Mouse (Mus musculus) midbrain, postnatal 0 days (tissue): ENCODE data around the gene Arhgef18. TPM values are rescaled to one million over a fixed set of nuclear protein-coding genes. Genes with fewer than 3 reads are reported as not detected.

ENCODE experiments used
- ATAC-seq: fragments of 200-750 bp; cut with Nextera tagmentation; 2 replicates; pipeline ENCODE4 v1.8.0; 2017; ENCODE audit warnings: moderate number of reproducible peaks, mild to moderate bottlenecking, moderate TSS enrichment, moderate library complexity; ENCODE audit not compliant: low FRiP score
- DNase-seq: peaks from one replicate; pipeline ENCODE4 v3.0.0-alpha.2; 2015; ENCODE audit warnings: low spot score
- H3K27ac ChIP-seq: fragments of 300-500 bp; sonication (generic); 2 replicates; pipeline ENCODE4 v1.5.1; 2014; ENCODE audit warnings: low read depth, mild to moderate bottlenecking, low read length, mixed read lengths
- H3K27me3 ChIP-seq: fragments of 300-500 bp; sonication (generic); 2 replicates; pipeline ENCODE4 v1.6.1; 2014; ENCODE audit warnings: low read length, control low read depth, mixed read lengths; ENCODE audit not compliant: insufficient read depth
- H3K36me3 ChIP-seq: fragments of 300-500 bp; sonication (generic); 2 replicates; pipeline ENCODE4 v1.6.1; 2014; ENCODE audit warnings: low read length, control low read depth, mixed read lengths; ENCODE audit not compliant: insufficient read depth
- H3K4me1 ChIP-seq: fragments of 300-500 bp; sonication (generic); 2 replicates; pipeline ENCODE4 v1.6.1; 2014; ENCODE audit warnings: mild to moderate bottlenecking, control low read depth, antibody characterized with exemption, low read length, mixed read lengths; ENCODE audit not compliant: insufficient read depth
- H3K4me2 ChIP-seq: fragments of 300-500 bp; sonication (generic); 2 replicates; pipeline ENCODE4 v1.6.1; 2014; ENCODE audit warnings: low read depth, mild to moderate bottlenecking, low read length, mixed read lengths; ENCODE audit not compliant: poor library complexity, severe bottlenecking
- H3K4me3 ChIP-seq: fragments of 300-500 bp; sonication (generic); 2 replicates; pipeline ENCODE4 v1.5.1; 2014; ENCODE audit warnings: low read depth, mild to moderate bottlenecking, low read length, moderate library complexity
- H3K9ac ChIP-seq: fragments of 300-500 bp; sonication (generic); replicated peaks from 2 replicates; pipeline ENCODE4 v1.6.1; 2014; ENCODE audit warnings: mild to moderate bottlenecking, low read length, moderate library complexity, mixed read lengths; ENCODE audit not compliant: poor library complexity, severe bottlenecking
- H3K9me3 ChIP-seq: fragments of 300-500 bp; sonication (generic); 2 replicates; pipeline ENCODE4 v1.6.1; 2016; ENCODE audit warnings: low read length, control low read depth
- CTCF ChIP-seq: IDR thresholded peaks from 2 replicates; pipeline ENCODE4 v1.5.1; 2016; ENCODE audit warnings: antibody characterized with exemption, mild to moderate bottlenecking
- WGBS: fragments of 180-500 bp; shearing (Covaris S2); extraction: QIAGEN DNeasy Blood & Tissue Kit; methylation state at CpG from one replicate; pipeline ENCODE4 v1.1.7; 2014; 5-methylcytosine and 5-hydroxymethylcytosine counted together
- polyA plus RNA-seq: library from polyadenylated mRNA; unstranded; fragments of >200 nt; fragmentation: Nextera tagmentation; extraction: Ambion mirVana; gene quantifications from 2 replicates; pipeline ENCODE4 v1.2.1, GENCODE M21; 2015
- total RNA-seq: library from RNA; depleted of rRNA; stranded (reverse); fragments of >200 nt; gene quantifications from 2 replicates; pipeline ENCODE4 v1.2.3, GENCODE M21; 2014

The Arhgef18 gene
- total and polyA plus RNA-seq, 2 experiments from 2014 or later: 6.8 to 34.3 TPM

- Histone ChIP-seq H3K27ac (no peak overlapping the region), H3K9ac (no peak overlapping the region), H3K9me3 (no peaks in the 10 kb centered on the region), H3K4me1 (peaks cover 7% of the 10 kb centered on the region; the same call in 1 of the 2 replicates), H3K4me2 (no peak overlapping the region), H3K4me3 (no peak overlapping the region), H3K27me3 (no peaks in the 10 kb centered on the region), H3K36me3 (no peaks in the 10 kb centered on the region)
- ATAC-seq (no peak), DNase-seq (no peak)
- 97% methylated on average over 1 of the region's 1 CpGs for WGBS
- no peak for TF ChIP-seq CTCF
Measured at GRCm38 (mm10) chr8:3389506-3389905, 3.3 kb upstream of the Arhgef18 start.

GRCm38 (mm10) chr8:3392293-3392692 lies 513 bp upstream of the Arhgef18 start:
- H3K27ac ChIP-seq: no peak overlapping the region
- ATAC-seq: no peak
- no peaks in the 10 kb centered on the region for H3K9me3 ChIP-seq
- 53% methylated on average over 4 of the region's 4 CpGs for WGBS
- no peaks in the 10 kb centered on the region for H3K36me3 ChIP-seq
- H3K27me3 ChIP-seq: no peaks in the 10 kb centered on the region
- H3K4me3 ChIP-seq: peak overlapping the region; percentile 83
- H3K4me2 ChIP-seq: peak overlapping the region; percentile 87
- H3K4me1 ChIP-seq: peaks cover 7% of the 10 kb centered on the region; the same call in 1 of the 2 replicates
- DNase-seq: no peak
- peak overlapping the region; percentile 75; the same call in 1 of the 2 replicates for H3K9ac ChIP-seq
- TF ChIP-seq CTCF: no peak

GRCm38 (mm10) chr8:3394600-3394999 lies 1.8 kb downstream of the Arhgef18 start:
- ATAC-seq (no peak), DNase-seq (peak; percentile 63)
- H3K9me3 ChIP-seq: no peaks in the 10 kb centered on the region
- no peaks in the 10 kb centered on the region for H3K36me3 ChIP-seq
- H3K4me1 ChIP-seq: peaks cover 7% of the 10 kb centered on the region; the same call in 1 of the 2 replicates
- 0 out of 2 replicates have a peak overlapping the region, but pooled peaks have one; percentile 3 for H3K9ac ChIP-seq
- no peaks in the 10 kb centered on the region for H3K27me3 ChIP-seq
- H3K4me3 ChIP-seq: no peak overlapping the region
- TF ChIP-seq CTCF: no peak
- 14% methylated on average over 6 of the region's 6 CpGs for WGBS
- H3K27ac ChIP-seq: no peak overlapping the region
- H3K4me2 ChIP-seq: peak overlapping the region; percentile 15; the same call in 1 of the 2 replicates

GRCm38 (mm10) chr8:3395246-3395645 lies 2.4 kb downstream of the Arhgef18 start:
- 15% methylated on average over 4 of the region's 4 CpGs for WGBS
- no peak for DNase-seq
- H3K9ac ChIP-seq: no peak overlapping the region

GRCm38 (mm10) chr8:3397597-3397996 lies 4.8 kb downstream of the Arhgef18 start:
- Histone ChIP-seq H3K4me3 (no peak overlapping the region), H3K4me1 (peaks cover 7% of the 10 kb centered on the region; the same call in 1 of the 2 replicates), H3K36me3 (no peaks in the 10 kb centered on the region), H3K27me3 (no peaks in the 10 kb centered on the region), H3K4me2 (no peak overlapping the region), H3K9ac (no peak overlapping the region), H3K9me3 (no peaks in the 10 kb centered on the region), H3K27ac (no peak overlapping the region)
- DNase-seq (no peak), ATAC-seq (no peak)
- 86% methylated on average over 3 of the region's 3 CpGs for WGBS
- TF ChIP-seq CTCF: no peak

More at GRCm38 (mm10) chr8:3395246-3395645, 2.4 kb downstream of the Arhgef18 start:
- peak overlapping the region; percentile 15; the same call in 1 of the 2 replicates for H3K4me2 ChIP-seq
- peaks cover 7% of the 10 kb centered on the region; the same call in 1 of the 2 replicates for H3K4me1 ChIP-seq
- H3K4me3 ChIP-seq: no peak overlapping the region
- H3K27me3 ChIP-seq: no peaks in the 10 kb centered on the region
- no peaks in the 10 kb centered on the region for H3K36me3 ChIP-seq
- H3K27ac ChIP-seq: no peak overlapping the region
- no peaks in the 10 kb centered on the region for H3K9me3 ChIP-seq
- TF ChIP-seq CTCF: no peak
- no peak for ATAC-seq

GRCm38 (mm10) chr8:3400509-3400908 lies 7.7 kb downstream of the Arhgef18 start:
- Histone ChIP-seq H3K9ac (no peak overlapping the region), H3K36me3 (no peaks in the 10 kb centered on the region), H3K9me3 (no peaks in the 10 kb centered on the region), H3K4me1 (no peaks in the 10 kb centered on the region), H3K27ac (no peak overlapping the region), H3K27me3 (no peaks in the 10 kb centered on the region), H3K4me3 (no peak overlapping the region), H3K4me2 (no peak overlapping the region)
- 32% methylated on average over 2 of the region's 2 CpGs for WGBS
- TF ChIP-seq CTCF: no peak
- DNase-seq: no peak
- no peak for ATAC-seq
